Mouse (Mus musculus): ENCODE data around the gene Gpr37l1.

Gpr37l1 gene

GRCm38 (mm10) chr1:135147702-135148058 is 19.8 kb downstream of the Gpr37l1 start:
- DNase-seq (ENCODE audit: low spot score): no peak

- peak; percentile 76 for DNase-seq (ENCODE audit: low spot score)
These were observed 20.4 kb downstream of the Gpr37l1 start for GRCm38 (mm10) chr1:135146946-135147701.

- peak; percentile 78 for DNase-seq (ENCODE audit: low spot score)
These were observed 21.2 kb downstream of the Gpr37l1 start, which contains the start of gene Arl8a for GRCm38 (mm10) chr1:135146077-135146945. Gene Arl8a, plus strand, starts transcription at chr1:135146824.

- no peak for DNase-seq (ENCODE audit: low spot score)
These were observed 23.5 kb downstream of the Gpr37l1 start for GRCm38 (mm10) chr1:135143940-135144339.

- no peak for DNase-seq (ENCODE audit: low spot score)
These were observed 25.0 kb downstream of the Gpr37l1 start for GRCm38 (mm10) chr1:135142452-135142851.

- DNase-seq (ENCODE audit: low spot score): no peak
These were observed 27.6 kb downstream of the Gpr37l1 start for GRCm38 (mm10) chr1:135139906-135140305.

GRCm38 (mm10) chr1:135136500-135136899 is 31.0 kb downstream of the Gpr37l1 start:
- DNase-seq (ENCODE audit: low spot score): peak; percentile 48

- no peak for DNase-seq (ENCODE audit: low spot score)
These were observed 32.2 kb downstream of the Gpr37l1 start for GRCm38 (mm10) chr1:135135111-135135787.

- no peak for DNase-seq (ENCODE audit: low spot score)
These were observed 33.6 kb downstream of the Gpr37l1 start for GRCm38 (mm10) chr1:135133678-135134435.

- no peak for DNase-seq (ENCODE audit: low spot score)
These were observed 34.5 kb downstream of the Gpr37l1 start for GRCm38 (mm10) chr1:135132893-135133369.

GRCm38 (mm10) chr1:135132473-135132872 is 35.0 kb downstream of the Gpr37l1 start, which contains the start of gene Ptpn7:
Gene Ptpn7, plus strand, starts transcription at chr1:135132700.
- DNase-seq (ENCODE audit: low spot score): no peak

GRCm38 (mm10) chr1:135131560-135131959 is 35.9 kb downstream of the Gpr37l1 start:
- DNase-seq (ENCODE audit: low spot score): no peak

GRCm38 (mm10) chr1:135131034-135131433 is 36.4 kb downstream of the Gpr37l1 start:
- DNase-seq (ENCODE audit: low spot score): no peak

GRCm38 (mm10) chr1:135130376-135131018 is 37.0 kb downstream of the Gpr37l1 start:
- DNase-seq (ENCODE audit: low spot score): no peak

GRCm38 (mm10) chr1:135129543-135130183 is 37.8 kb downstream of the Gpr37l1 start:
- DNase-seq (ENCODE audit: low spot score): no peak

- no peak for DNase-seq (ENCODE audit: low spot score)
These were observed 38.5 kb downstream of the Gpr37l1 start for GRCm38 (mm10) chr1:135128986-135129385.

GRCm38 (mm10) chr1:135128011-135128441 is 39.5 kb downstream of the Gpr37l1 start:
- no peak for DNase-seq (ENCODE audit: low spot score)

- DNase-seq (ENCODE audit: low spot score): no peak
These were observed 40.9 kb downstream of the Gpr37l1 start for GRCm38 (mm10) chr1:135126443-135127027.

GRCm38 (mm10) chr1:135125990-135126389 is 41.5 kb downstream of the Gpr37l1 start:
- DNase-seq (ENCODE audit: low spot score): no peak

All from ovary, postnatal 14 days (tissue).